Mouse (Mus musculus) embryonic facial prominence, embryonic 13.5 days (tissue): Measurements from ENCODE around the gene Rasgrp1. TPM values are rescaled to one million over a fixed set of nuclear protein-coding genes. Genes with fewer than 3 reads are reported as not detected.
A peak's percentile ranks its signal among the peaks of the same experiment; 100 is the strongest.

Experiments
- ATAC-seq: fragments of 200-750 bp; cut with Nextera tagmentation; 2 replicates; pipeline ENCODE4 v1.8.0; 2017; ENCODE audit warnings: low read depth; ENCODE audit not compliant: insufficient number of reproducible peaks, insufficient read depth, low FRiP score, low TSS enrichment
- H3K27ac ChIP-seq: fragments of 300-500 bp; sonication (generic); 2 replicates; pipeline ENCODE4 v1.5.1; 2015; ENCODE audit warnings: moderate library complexity, mild to moderate bottlenecking, inconsistent platforms
- H3K27me3 ChIP-seq: fragments of 300-500 bp; sonication (generic); 2 replicates; pipeline ENCODE4 v1.6.1; 2015; ENCODE audit warnings: mild to moderate bottlenecking, inconsistent platforms
- H3K36me3 ChIP-seq: fragments of 300-500 bp; sonication (generic); 2 replicates; pipeline ENCODE4 v1.6.1; 2015; ENCODE audit warnings: mild to moderate bottlenecking, inconsistent platforms
- H3K4me1 ChIP-seq: fragments of 300-500 bp; sonication (generic); 2 replicates; pipeline ENCODE4 v1.6.1; 2015; ENCODE audit warnings: inconsistent platforms
- H3K4me2 ChIP-seq: fragments of 300-500 bp; sonication (generic); 2 replicates; pipeline ENCODE4 v1.6.1; 2015; ENCODE audit warnings: moderate library complexity, mild to moderate bottlenecking, inconsistent platforms
- H3K4me3 ChIP-seq: fragments of 300-500 bp; sonication (generic); 2 replicates; pipeline ENCODE4 v1.5.1; 2015; ENCODE audit warnings: mild to moderate bottlenecking, inconsistent platforms
- H3K9ac ChIP-seq: fragments of 300-500 bp; sonication (generic); 2 replicates; pipeline ENCODE4 v1.6.1; 2015; ENCODE audit warnings: mild to moderate bottlenecking, inconsistent platforms
- H3K9me3 ChIP-seq: fragments of 300-500 bp; sonication (generic); 2 replicates; pipeline ENCODE4 v1.6.1; 2016; ENCODE audit warnings: inconsistent platforms
- WGBS: fragments of 180-500 bp; shearing (Covaris S2); methylation state at CpG from one replicate; pipeline ENCODE4 v1.1.7; 2015; ENCODE audit warnings: mixed read lengths; 5-methylcytosine and 5-hydroxymethylcytosine counted together
- polyA plus RNA-seq: library from polyadenylated mRNA; unstranded; fragments of >200 nt; fragmentation: Nextera tagmentation; extraction: Ambion mirVana; gene quantifications from 2 replicates; pipeline ENCODE4 v1.2.1, GENCODE M21; 2015

Gene Rasgrp1
- polyA plus RNA-seq: 1.1 and 1.2 TPM in 2 replicates

GRCm38 (mm10) chr2:117342547-117343239 lies at the start of gene Rasgrp1:
Rasgrp1 (minus strand) TSS chr2:117343001.
- WGBS: 2% methylated on average over 47 of the region's 56 CpGs
- Histone ChIP-seq H3K4me1 (peaks cover 17% of the 10 kb centered on the region), H3K36me3 (no peaks in the 10 kb centered on the region), H3K9ac (peak within 1 kb of the TSS; percentile 71), H3K4me2 (peak within 1 kb of the TSS; percentile 97), H3K27ac (no peak within 1 kb of the TSS), H3K4me3 (peak within 1 kb of the TSS; percentile 60), H3K27me3 (peaks cover 47% of the 10 kb centered on the region), H3K9me3 (no peaks in the 10 kb centered on the region)
- ATAC-seq: peak; percentile 17; the same call in 1 of the 2 replicates

- Histone ChIP-seq H3K4me1 (peaks cover 7% of the 10 kb centered on the region; the same call in 1 of the 2 replicates), H3K9ac (no peak overlapping the region), H3K27me3 (no peaks in the 10 kb centered on the region), H3K4me2 (no peak overlapping the region), H3K9me3 (no peaks in the 10 kb centered on the region), H3K4me3 (no peak overlapping the region), H3K36me3 (no peaks in the 10 kb centered on the region), H3K27ac (no peak overlapping the region)
- ATAC-seq: no peak
- 77% methylated on average over 17 of the region's 17 CpGs for WGBS
Observed at GRCm38 (mm10) chr2:117389925-117390892, 47.4 kb upstream of the Rasgrp1 start.

- H3K4me1 ChIP-seq: peaks cover 7% of the 10 kb centered on the region; the same call in 1 of the 2 replicates
- no peaks in the 10 kb centered on the region for H3K36me3 ChIP-seq
- no peak overlapping the region for H3K9ac ChIP-seq
- no peak for ATAC-seq
- no peaks in the 10 kb centered on the region for H3K27me3 ChIP-seq
- WGBS: 85% methylated on average over 3 of the region's 3 CpGs
- no peak overlapping the region for H3K4me3 ChIP-seq
- no peak overlapping the region for H3K4me2 ChIP-seq
- no peak overlapping the region for H3K27ac ChIP-seq
- H3K9me3 ChIP-seq: no peaks in the 10 kb centered on the region
Observed at GRCm38 (mm10) chr2:117389460-117389859, 46.7 kb upstream of the Rasgrp1 start.

- Histone ChIP-seq H3K4me3 (no peak overlapping the region), H3K36me3 (no peaks in the 10 kb centered on the region), H3K27ac (no peak overlapping the region), H3K9ac (no peak overlapping the region), H3K27me3 (no peaks in the 10 kb centered on the region), H3K9me3 (no peaks in the 10 kb centered on the region), H3K4me1 (peaks cover 14% of the 10 kb centered on the region; the same call in 1 of the 2 replicates), H3K4me2 (no peak overlapping the region)
- WGBS: 85% methylated on average over 4 of the region's 4 CpGs
- ATAC-seq: no peak
Observed at GRCm38 (mm10) chr2:117388121-117388520, 45.3 kb upstream of the Rasgrp1 start.

- no peak for ATAC-seq
- Histone ChIP-seq H3K9me3 (no peaks in the 10 kb centered on the region), H3K4me1 (peaks cover 14% of the 10 kb centered on the region; the same call in 1 of the 2 replicates), H3K9ac (no peak overlapping the region), H3K36me3 (no peaks in the 10 kb centered on the region), H3K4me3 (no peak overlapping the region), H3K4me2 (no peak overlapping the region), H3K27ac (no peak overlapping the region), H3K27me3 (no peaks in the 10 kb centered on the region)
- 74% methylated on average over 12 of the region's 12 CpGs for WGBS
Observed at GRCm38 (mm10) chr2:117386981-117387705, 44.3 kb upstream of the Rasgrp1 start.

- no peak overlapping the region for H3K4me3 ChIP-seq
- H3K9ac ChIP-seq: no peak overlapping the region
- no peak overlapping the region for H3K4me2 ChIP-seq
- H3K4me1 ChIP-seq: peaks cover 19% of the 10 kb centered on the region; the same call in 1 of the 2 replicates
- H3K27ac ChIP-seq: no peak overlapping the region
- 74% methylated on average over 7 of the region's 7 CpGs for WGBS
- no peaks in the 10 kb centered on the region for H3K27me3 ChIP-seq
- ATAC-seq: no peak
- H3K36me3 ChIP-seq: no peaks in the 10 kb centered on the region
- no peaks in the 10 kb centered on the region for H3K9me3 ChIP-seq
Observed at GRCm38 (mm10) chr2:117386036-117386590, 43.3 kb upstream of the Rasgrp1 start.

- Histone ChIP-seq H3K4me3 (no peak overlapping the region), H3K4me1 (peaks cover 12% of the 10 kb centered on the region; the same call in 1 of the 2 replicates), H3K27ac (no peak overlapping the region), H3K27me3 (no peaks in the 10 kb centered on the region), H3K9me3 (no peaks in the 10 kb centered on the region), H3K9ac (no peak overlapping the region), H3K36me3 (no peaks in the 10 kb centered on the region), H3K4me2 (no peak overlapping the region)
- no peak for ATAC-seq
- 66% methylated on average over 3 of the region's 3 CpGs for WGBS
Observed at GRCm38 (mm10) chr2:117381314-117381713, 38.5 kb upstream of the Rasgrp1 start.

- H3K9me3 ChIP-seq: no peaks in the 10 kb centered on the region
- ATAC-seq: no peak
- H3K4me3 ChIP-seq: no peak overlapping the region
- WGBS: 61% methylated on average over 2 of the region's 2 CpGs
- H3K27ac ChIP-seq: no peak overlapping the region
- no peak overlapping the region for H3K9ac ChIP-seq
- H3K27me3 ChIP-seq: no peaks in the 10 kb centered on the region
- no peak overlapping the region for H3K4me2 ChIP-seq
- no peaks in the 10 kb centered on the region for H3K4me1 ChIP-seq
- H3K36me3 ChIP-seq: no peaks in the 10 kb centered on the region
Observed at GRCm38 (mm10) chr2:117374293-117374830, 31.6 kb upstream of the Rasgrp1 start.

- Histone ChIP-seq H3K9ac (no peak overlapping the region), H3K9me3 (no peaks in the 10 kb centered on the region), H3K4me2 (no peak overlapping the region), H3K4me3 (no peak overlapping the region), H3K36me3 (no peaks in the 10 kb centered on the region), H3K4me1 (peaks cover 10% of the 10 kb centered on the region), H3K27ac (no peak overlapping the region), H3K27me3 (no peaks in the 10 kb centered on the region)
- no peak for ATAC-seq
- 94% methylated on average over 1 of the region's 1 CpGs for WGBS
Observed at GRCm38 (mm10) chr2:117371706-117372105, 28.9 kb upstream of the Rasgrp1 start.

GRCm38 (mm10) chr2:117366478-117366877 lies 23.7 kb upstream of the Rasgrp1 start:
- Histone ChIP-seq H3K9ac (no peak overlapping the region), H3K36me3 (no peaks in the 10 kb centered on the region), H3K27ac (no peak overlapping the region), H3K4me2 (no peak overlapping the region), H3K4me3 (no peak overlapping the region), H3K9me3 (no peaks in the 10 kb centered on the region), H3K4me1 (peaks cover 20% of the 10 kb centered on the region), H3K27me3 (no peaks in the 10 kb centered on the region)
- ATAC-seq: no peak
- WGBS: 23% methylated on average over 3 of the region's 3 CpGs

- Histone ChIP-seq H3K9me3 (no peaks in the 10 kb centered on the region), H3K4me2 (no peak overlapping the region), H3K4me3 (no peak overlapping the region), H3K4me1 (peaks cover 20% of the 10 kb centered on the region), H3K36me3 (no peaks in the 10 kb centered on the region), H3K9ac (no peak overlapping the region), H3K27me3 (no peaks in the 10 kb centered on the region), H3K27ac (no peak overlapping the region)
- no peak for ATAC-seq
- 84% methylated on average over 2 of the region's 2 CpGs for WGBS
Observed at GRCm38 (mm10) chr2:117364056-117364455, 21.3 kb upstream of the Rasgrp1 start.
